Mouse (Mus musculus): ENCODE data around the gene Hoxc10. TPM values are rescaled to one million over a fixed set of nuclear protein-coding genes. Genes with fewer than 3 reads are reported as not detected.
A peak's percentile ranks its signal among the peaks of the same experiment; 100 is the strongest.

Gene Hoxc10
- total RNA-seq, 1 experiment from 2014 or later = not detected

- ATAC-seq (replicated peaks; ENCODE audit: low read depth, poor library complexity, severe bottlenecking) = no peak
Observed at GRCm38 (mm10) chr15:102942739-102943467, 23.7 kb upstream of the Hoxc10 start.

GRCm38 (mm10) chr15:102943468-102943813 lies 23.2 kb upstream of the Hoxc10 start:
- no peak for ATAC-seq (replicated peaks; ENCODE audit: low read depth, poor library complexity, severe bottlenecking)

DNA sequence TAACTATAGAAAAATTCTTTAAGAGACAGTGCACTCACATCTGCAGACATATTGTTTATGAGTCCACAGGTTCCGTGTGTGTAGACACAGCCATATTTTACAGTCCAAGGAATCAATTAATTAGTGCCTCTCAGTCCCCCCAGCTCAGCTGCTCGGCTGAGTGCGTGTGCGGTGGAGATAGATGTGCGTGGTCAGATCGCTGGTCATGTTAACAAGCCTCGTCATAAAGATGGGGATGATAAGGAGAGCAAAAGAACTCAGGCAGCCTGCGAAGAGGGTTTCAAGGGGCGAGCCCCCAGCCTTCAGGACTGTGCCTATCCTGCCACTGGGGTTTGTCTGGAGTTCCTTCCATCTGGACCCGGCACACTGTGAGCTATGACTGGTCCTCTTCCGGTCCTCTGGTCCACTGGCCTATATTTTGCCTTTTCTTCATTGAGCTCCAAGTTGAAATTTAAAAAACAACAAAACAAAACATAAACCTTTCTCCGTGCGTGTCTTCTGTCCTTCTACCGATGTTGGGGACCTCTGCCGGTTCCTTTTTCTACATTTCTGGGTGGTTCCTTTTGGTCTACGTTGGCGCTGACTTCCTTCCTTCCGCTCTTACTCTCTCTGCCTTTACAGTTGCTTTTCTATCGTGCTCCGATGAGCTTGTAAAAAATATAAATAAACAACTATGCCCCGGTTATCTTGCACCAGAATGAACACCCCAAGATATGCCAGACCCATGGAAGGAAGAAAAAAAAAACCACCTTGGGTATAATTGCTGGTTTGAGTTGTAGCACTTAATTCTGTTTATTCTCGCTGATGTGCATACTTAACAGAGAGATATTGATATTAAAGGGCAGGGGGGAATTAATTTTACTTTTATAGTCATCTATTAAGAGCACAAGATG lies 21.2 kb upstream of the Hoxc10 start:
- ATAC-seq (replicated peaks; ENCODE audit: low read depth, poor library complexity, severe bottlenecking) = no peak

- no peak for ATAC-seq (replicated peaks; ENCODE audit: low read depth, poor library complexity, severe bottlenecking)
Observed at GRCm38 (mm10) chr15:102947276-102947675, 19.3 kb upstream of the Hoxc10 start.

DNA sequence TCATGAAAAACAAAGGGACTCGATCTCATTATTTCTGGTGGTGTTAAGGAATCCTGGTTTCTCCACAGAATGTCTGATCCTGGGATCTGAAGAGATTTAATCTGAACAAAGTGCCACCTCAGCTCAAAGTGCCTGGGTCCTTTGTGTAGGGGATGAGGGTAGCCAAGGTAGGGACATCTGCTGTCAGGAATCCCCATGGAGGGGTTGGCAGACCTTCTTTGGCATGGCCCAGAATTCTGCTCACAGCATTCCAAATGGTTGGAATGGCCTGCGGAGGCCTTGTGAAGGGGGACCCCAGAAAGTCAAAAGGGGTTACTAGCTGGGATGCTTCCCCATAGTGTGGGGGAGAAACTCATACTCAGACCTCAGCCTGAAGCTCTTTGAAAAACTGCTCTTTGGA lies 17.8 kb upstream of the Hoxc10 start:
- ATAC-seq (replicated peaks; ENCODE audit: low read depth, poor library complexity, severe bottlenecking) = no peak

- no peak for ATAC-seq (replicated peaks; ENCODE audit: low read depth, poor library complexity, severe bottlenecking)
Observed at GRCm38 (mm10) chr15:102949696-102950095, 16.9 kb upstream of the Hoxc10 start.

DNA sequence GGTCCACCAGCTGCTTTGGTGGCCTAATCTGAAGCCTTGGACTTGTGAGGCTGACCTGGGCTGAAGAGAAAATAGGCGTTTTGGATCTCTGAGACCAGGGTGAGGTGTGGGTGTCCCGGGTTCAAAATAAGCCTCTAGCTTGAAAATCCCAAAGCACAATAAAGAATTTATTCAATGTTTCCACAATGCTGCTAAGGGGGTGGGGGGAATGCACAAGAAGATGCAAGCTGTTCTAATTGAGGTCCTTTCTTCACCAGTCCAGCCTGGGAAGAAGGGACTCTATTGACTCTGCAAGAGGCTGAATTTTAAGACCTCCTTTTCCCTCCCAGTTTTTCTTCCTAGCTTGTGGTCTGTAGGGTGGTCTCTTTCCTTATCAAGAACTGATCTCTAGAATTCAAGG lies 15.7 kb upstream of the Hoxc10 start:
- no peak for ATAC-seq (replicated peaks; ENCODE audit: low read depth, poor library complexity, severe bottlenecking)

- no peak for ATAC-seq (replicated peaks; ENCODE audit: low read depth, poor library complexity, severe bottlenecking)
Observed at GRCm38 (mm10) chr15:102953561-102953960, 13.0 kb upstream of the Hoxc10 start.

DNA sequence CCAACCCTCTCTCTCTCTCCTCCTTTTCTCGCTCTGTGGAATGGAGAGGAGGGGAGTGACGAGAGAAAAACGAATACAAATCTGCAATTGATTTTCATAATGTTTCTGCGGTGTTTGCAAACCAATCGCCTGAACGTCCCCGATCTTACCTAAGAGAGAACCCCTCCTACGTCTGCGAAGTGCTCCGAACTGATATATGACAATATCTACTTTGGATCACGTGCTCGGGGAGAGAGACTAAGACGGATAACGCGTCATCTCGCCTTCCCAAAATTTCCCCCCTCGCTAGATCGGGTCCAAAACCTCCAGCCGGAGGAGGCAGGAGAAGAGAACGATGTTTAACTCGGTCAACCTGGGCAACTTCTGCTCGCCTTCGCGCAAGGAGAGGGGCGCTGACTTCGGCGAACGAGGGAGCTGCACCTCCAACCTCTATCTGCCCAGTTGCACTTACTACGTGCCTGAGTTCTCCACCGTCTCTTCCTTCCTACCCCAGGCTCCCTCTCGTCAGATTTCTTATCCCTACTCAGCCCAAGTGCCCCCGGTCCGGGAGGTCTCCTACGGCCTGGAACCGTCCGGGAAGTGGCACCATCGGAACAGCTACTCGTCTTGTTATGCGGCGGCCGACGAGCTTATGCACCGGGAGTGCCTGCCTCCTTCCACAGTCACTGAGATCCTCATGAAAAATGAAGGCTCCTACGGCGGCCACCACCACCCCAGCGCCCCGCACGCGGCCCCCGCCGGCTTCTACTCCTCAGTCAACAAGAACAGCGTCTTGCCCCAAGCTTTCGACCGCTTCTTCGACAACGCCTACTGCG lies 12.2 kb upstream of the Hoxc10 start, which contains the start of gene Hoxc11:
Gene Hoxc11, plus strand, starts transcription at position 236 of the 815 bp plus-strand sequence.
- peak; percentile 22; the same call in 1 of the 2 replicates for ATAC-seq (replicated peaks; ENCODE audit: low read depth, poor library complexity, severe bottlenecking)

DNA sequence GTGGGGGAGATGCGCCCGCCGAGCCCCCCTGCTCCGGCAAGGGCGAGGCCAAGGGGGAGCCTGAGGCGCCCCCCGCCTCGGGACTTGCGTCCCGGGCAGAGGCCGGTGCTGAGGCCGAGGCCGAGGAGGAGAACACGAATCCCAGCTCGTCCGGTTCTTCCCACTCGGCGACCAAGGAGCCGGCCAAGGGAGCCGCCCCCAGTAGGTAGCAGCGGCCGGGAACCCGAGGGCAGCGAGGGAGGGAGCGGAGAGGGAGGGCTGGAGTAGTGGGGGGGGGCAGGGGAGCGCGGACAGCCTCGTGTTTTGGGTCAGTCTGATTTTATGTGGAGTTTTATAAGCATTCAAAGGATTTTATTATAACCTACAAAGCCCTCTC lies 11.6 kb upstream of the Hoxc10 start:
- ATAC-seq (replicated peaks; ENCODE audit: low read depth, poor library complexity, severe bottlenecking) = no peak

DNA sequence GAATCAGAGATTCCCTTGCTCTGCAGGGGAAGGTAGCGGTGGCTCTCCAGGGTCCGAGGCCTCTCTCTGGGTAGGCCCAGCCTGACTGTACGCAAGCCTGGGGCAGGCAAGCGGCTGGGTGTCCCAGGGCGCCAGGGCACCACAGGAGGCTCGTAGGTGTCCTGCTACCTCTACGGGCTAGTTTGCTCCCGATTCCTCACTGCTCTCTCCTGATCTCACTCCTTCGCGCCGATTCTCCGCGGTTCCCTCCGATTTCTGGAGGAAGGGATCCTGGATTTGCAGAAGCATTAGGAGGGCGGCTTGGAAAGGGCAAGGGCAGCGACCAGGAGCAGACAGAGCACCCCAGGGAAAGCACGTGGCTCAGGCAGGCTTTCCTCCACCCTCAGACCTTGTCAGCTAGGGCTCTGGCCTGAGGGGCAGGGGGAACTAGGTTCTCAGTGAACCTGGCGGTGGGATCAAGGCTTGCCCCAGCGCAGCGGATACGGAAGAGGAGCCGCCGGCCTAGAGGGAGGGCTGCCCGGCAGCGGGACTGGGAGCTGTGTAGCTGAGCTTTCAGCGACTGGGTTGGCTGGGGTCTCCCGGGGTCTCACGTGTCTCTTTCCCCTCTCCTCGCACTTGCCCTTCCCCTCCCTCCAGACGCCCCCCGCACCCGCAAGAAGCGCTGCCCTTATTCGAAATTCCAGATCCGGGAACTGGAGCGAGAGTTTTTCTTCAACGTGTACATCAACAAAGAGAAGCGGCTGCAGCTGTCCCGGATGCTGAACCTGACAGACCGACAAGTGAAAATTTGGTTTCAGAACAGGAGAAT lies 10.6 kb upstream of the Hoxc10 start:
- no peak for ATAC-seq (replicated peaks; ENCODE audit: low read depth, poor library complexity, severe bottlenecking)

GRCm38 (mm10) chr15:102956906-102957305 lies 9.7 kb upstream of the Hoxc10 start:
- no peak for ATAC-seq (replicated peaks; ENCODE audit: low read depth, poor library complexity, severe bottlenecking)

- no peak for ATAC-seq (replicated peaks; ENCODE audit: low read depth, poor library complexity, severe bottlenecking)
Observed at GRCm38 (mm10) chr15:102959663-102960191, 6.9 kb upstream of the Hoxc10 start.

DNA sequence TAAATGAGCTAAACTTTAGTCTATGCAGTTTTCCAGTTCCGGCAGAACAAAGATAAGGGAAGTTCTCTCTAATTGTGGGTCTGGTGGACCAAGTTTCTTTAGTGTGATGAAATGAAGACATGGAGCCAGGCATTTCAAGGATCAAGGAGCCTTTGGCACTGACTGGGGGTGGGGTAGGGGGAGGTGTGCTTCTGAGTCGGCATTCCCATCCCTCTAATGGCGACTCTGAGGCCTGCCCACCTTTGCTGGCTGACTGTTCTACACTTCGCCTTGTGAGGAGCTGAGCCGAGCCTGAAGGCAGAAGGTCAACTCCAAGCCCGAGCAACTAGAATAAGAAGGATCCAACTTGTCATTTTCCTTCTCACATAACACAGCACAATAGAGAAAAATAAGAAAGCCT lies 4.9 kb upstream of the Hoxc10 start:
- no peak for ATAC-seq (replicated peaks; ENCODE audit: low read depth, poor library complexity, severe bottlenecking)

GRCm38 (mm10) chr15:102962492-102962891 lies 4.1 kb upstream of the Hoxc10 start:
- no peak for ATAC-seq (replicated peaks; ENCODE audit: low read depth, poor library complexity, severe bottlenecking)

DNA sequence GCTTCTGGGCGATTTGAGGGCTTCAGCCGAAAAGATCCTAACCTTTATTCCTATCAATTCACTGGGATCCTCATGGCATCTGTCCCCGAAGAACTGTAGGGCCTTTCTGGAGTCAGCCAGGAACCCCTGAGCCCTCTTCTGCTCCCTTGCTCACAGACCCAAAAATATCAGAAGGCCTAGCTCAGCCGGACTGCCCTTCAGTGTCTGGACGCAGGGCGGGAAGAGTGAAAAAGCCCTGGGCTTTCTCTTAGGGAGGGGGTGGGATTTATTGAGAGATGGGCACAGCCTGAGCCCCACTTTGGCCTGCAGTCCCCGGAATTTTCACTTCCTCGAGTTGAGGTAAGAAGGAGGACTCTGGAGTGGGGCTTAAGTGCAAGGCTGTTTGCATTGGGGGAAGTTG lies 3.3 kb upstream of the Hoxc10 start:
- ATAC-seq (replicated peaks; ENCODE audit: low read depth, poor library complexity, severe bottlenecking) = no peak

GRCm38 (mm10) chr15:102963671-102964640 lies 2.6 kb upstream of the Hoxc10 start:
- 0 out of 2 replicates have a peak, but pooled peaks have one; percentile 34 for ATAC-seq (replicated peaks; ENCODE audit: low read depth, poor library complexity, severe bottlenecking)

All from common myeloid progenitor, adult 5-6 weeks (primary cell).